ENCODE assay signal across 23 mouse cellular contexts in the genomic region with DNA sequence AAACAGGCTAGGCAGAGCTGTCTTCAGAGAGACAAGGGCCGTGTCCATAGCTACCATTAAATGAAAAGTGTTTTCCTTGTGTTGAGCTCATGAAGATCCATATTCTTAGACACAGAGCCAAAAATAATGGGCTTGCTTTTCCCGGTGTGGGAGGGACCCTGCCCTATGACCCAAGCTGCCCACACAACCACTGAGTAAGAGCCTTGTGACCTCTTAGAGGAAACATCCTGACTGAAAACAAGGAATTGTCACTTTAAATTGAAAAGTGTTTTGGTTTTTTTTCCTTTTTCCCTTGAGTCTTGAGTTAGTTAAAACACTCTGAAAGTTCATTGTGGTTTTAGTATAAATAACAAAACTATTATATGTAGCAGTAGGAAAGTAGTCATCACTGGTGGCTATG.
"Had no signal": no experiment of that assay in that cellular context is flagged by ENCODE, and none has a peak within 500 bp of the region (broad histone marks: within the 10 kb centered on the region; RNA-seq: fewer than 3 reads in every experiment).

No protein-coding gene starts in this region.

- H3K4me1 ChIP-seq: heart, embryonic 13.5 days; heart, embryonic 15.5 days; hindbrain, embryonic 12.5 days; intestine, embryonic 15.5 days; liver, embryonic 13.5 days had no signal

- DNase-seq: gastrocnemius, postnatal 14 days; gastrocnemius, postnatal 36 days; heart, adult 11 months; heart, adult 2 months; heart, postnatal 14 days; heart, postnatal 4 days; kidney, adult 18-20 months; kidney, adult 8-10 months; kidney, postnatal 10 days; kidney, postnatal 25 days; kidney, postnatal 4 days; liver; liver, embryonic 13.5 days had no signal

- H3K27ac ChIP-seq: heart, adult 2 months; heart, embryonic 13.5 days; heart, embryonic 15.5 days; hindbrain, embryonic 10.5 days; hindbrain, embryonic 12.5 days; hindbrain, embryonic 14.5 days; intestine, embryonic 15.5 days; layer of hippocampus, adult 2 months; left cerebral cortex, adult 2 months; limb, embryonic 10.5 days; limb, embryonic 12.5 days; liver, embryonic 13.5 days had no signal

- H3K4me3 ChIP-seq: heart, adult 2 months; heart, embryonic 13.5 days; heart, embryonic 15.5 days; hindbrain, embryonic 10.5 days; hindbrain, embryonic 12.5 days; intestine, embryonic 15.5 days; layer of hippocampus, adult 2 months; left cerebral cortex, adult 2 months; limb, embryonic 10.5 days; limb, embryonic 12.5 days; liver, embryonic 13.5 days had no signal
